Mouse (Mus musculus) right cerebral cortex, postnatal 14 days (tissue): ENCODE measurements around the gene Tmeff1.

ENCODE experiments used
- DNase-seq: peaks from one replicate; pipeline ENCODE4 v3.0.0; 2022

The Tmeff1 gene

DNA sequence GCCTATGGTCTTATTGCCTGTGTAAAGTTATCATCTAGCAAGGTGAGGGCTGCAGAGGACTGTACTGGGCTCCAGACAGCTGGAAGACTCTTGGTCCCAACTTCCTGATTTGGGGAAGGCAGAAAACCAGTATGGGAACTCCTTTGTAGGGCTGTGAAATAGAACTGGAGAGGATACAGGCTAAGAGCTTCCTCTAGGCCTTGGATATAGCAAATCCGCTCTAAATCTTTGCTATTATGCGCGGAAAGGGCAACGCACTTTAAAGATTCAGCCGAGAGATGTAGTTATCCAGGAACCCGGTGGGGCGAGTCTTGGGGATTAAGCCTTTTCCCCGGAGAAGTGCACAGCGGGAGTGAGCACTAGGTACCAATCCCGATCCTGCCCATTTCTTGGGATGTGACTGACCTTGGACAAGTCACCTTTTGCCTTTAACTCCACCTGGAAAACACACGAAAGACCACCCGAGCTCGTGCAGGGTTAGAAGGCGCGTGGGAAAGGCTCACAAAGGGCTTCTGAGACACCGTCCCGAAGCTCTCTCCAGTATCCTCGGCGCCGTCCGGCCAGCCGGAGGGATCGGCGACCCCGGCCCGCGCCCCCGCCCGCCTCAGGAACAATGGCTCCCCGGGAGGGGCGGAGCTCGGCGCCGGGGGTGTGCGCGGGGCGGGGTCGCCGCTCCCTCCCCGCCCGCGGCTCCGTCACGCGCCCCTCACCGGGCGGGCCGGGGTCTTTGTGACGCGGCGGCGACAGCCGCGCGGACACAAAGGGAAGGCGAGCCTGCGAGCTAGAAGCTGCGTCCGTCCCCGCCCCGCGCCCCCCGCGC, at the start of gene Tmeff1:
Gene Tmeff1, plus strand, starts transcription at position 754 of the 820 bp plus-strand sequence.
- peak; percentile 56 for DNase-seq

DNA sequence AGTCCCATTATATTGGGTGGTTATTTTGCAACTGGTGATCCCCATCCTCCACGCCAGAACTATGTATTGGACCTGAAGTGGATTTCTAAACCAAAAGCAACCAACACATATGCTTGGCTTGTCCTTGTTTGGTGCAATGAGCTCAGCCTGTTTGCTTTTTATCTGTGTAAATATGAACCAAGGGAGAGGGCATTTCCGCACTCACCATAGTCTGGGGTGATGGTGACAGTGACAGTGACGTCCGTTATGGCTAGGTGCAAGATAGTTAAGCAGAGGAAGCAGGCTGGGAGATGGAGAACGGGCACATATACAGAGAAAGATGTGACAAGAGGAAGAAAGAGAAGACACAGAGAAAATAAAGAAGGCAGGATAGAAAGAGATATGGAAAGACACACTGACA, 48.7 kb upstream of the Tmeff1 start:
- DNase-seq: no peak

DNA sequence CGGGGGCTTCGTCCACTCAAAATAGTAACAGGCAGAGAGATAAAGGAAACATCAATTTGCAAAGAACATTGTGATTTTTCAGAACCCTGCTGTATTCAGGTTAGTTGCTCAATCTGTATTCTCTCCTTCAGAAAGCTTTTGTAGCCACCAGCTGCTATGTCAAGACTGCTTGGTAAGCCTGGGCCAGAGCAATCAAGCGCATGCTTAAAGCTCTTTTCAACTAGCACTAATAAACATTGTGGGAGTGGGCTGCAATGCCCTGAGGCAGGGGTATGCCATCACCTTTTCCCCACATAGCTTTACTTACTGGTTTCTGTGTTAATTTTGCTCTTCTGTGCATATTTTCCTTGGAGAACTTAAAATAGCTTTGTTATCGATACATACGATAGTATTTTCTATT, 48.0 kb upstream of the Tmeff1 start:
- no peak for DNase-seq

DNA sequence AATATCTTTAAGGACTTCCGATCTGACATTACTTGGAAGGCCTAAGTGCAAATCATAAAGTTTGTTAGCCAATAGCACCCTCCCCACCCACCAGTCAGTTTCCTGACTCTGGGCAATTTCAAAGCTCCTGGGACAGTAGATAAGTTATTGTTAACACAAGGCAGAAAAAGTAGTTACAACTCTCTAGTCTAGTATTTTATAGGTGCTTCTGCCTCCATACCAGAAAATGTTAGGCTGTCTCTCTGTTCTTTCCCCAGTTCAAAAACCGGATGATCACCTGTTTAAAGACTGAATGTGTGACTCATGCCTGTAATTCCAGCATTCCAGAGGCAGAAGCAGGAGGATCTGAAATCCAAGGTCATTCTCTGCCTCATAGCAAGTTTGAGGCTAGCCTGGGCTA, 46.4 kb upstream of the Tmeff1 start:
- DNase-seq: no peak

DNA sequence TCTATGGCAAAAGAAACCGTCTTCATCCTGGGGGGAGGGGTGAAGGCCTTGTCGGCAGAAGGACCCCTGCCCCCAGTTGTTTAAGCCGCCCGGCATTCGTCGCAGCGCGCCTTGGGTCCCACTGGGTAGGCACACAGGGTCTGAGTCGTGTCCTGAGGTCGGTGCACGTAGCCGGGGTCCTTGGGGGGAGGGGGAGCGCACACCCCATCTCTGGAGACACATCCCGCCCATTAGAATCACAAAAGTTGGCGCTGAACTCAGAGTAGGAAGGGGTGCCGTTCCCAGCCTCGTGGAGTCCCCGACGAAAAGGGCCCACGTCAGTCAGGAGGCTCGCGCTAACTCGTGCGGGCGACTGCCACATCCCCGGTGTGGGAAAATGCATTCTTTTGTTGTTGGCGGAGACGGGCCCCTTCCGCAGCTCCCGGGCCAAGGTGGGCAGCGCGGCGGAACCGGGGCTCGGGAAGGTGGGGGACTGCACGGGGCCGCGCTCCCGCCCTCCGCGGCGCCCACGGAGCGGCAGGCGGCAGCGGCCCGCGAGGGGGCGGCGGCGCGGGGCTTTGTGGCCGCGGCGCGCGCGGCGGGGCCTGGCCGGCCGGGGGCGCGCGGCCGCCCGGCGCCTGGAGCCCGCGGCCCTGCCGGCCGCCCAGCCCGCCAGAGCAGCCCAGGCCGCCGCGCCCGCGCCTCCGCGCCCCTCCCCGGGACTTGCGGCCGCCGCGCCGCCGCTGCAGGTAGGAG, 45.0 kb upstream of the Tmeff1 start, which contains the start of gene Msantd3:
Gene Msantd3, plus strand, starts transcription at position 95 of the 735 bp plus-strand sequence.
- peak; percentile 41 for DNase-seq

DNA sequence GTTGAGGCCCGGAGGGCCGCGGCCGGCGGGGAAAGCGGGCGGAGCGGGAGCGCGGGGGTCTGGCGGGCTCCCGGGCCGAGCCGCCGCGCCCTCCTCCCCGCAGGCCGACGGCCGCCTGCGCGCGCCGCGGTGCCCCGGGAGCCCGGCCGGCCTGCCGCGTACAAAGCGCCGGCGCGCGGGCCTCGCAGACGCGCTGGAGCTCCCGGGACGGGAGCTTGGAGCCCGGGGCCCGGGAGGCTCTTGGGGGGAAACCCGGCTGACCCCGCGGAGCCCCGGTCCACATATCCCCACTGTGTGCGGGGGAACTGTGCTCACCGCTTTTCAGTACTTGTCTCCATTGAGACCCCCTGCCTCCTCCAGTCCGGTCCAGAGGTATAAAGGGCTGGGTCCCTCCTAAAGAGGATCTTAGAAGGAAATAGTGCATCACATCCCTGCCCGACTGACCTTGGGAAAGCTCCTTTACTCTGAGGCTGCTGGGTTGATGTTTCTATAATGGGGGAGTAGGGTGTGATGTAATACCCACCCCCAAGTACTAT, 44.3 kb upstream of the Tmeff1 start:
- peak; percentile 23 for DNase-seq

DNA sequence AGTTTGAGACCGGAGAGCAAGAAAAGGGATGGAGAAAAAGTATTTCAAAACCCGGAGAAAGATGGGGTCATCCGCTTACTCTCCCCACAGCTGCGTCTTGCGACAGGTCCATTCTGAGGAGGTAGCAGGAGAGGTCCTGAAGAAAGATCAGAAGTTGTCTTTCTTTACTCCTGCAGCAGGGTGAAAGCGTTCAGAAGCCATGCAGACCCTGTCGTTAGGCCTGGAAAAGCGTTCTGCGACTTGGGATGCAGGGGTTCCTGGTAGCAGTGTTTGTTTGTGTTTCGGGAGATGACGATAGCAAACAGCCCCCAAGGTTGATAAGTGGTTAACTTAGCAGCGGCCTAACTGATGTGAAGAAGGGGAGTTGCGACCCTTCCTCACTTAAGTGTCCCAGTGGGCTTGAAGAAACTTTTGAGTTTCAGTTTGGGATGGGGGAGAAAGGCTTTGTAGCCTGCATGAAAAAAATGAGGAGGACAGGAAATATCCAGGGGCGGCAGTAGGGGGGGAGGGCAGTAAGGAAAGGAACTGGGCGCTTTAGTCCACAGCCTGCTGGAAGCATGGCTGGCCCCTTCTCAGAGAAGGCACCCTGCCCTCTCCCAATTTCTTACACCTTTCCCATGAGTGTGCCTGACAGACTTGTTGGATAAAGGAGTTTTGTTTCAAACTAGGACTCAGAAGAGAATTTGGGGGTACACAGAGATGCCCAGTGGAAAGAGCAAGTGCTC, 43.3 kb upstream of the Tmeff1 start:
- no peak for DNase-seq

DNA sequence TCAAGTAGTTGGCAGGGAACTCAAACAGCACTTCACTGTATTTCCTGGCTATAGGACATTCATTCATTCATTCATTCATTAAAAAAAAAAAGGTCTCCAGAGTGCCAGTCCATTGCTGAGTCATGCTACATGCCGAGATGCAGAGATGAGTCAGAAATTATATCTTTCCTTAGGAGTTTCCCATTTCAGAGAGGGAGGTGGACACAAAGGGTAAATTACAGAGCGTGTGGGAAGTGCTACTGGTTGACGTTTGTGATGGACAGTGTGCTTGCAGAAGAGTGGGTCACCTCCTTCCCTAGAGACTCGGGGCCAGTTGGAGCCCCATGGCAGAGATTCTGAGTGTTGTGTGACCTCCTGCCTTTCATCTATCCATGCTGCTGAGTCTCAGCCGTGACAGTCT, 42.6 kb upstream of the Tmeff1 start:
- DNase-seq: no peak

DNA sequence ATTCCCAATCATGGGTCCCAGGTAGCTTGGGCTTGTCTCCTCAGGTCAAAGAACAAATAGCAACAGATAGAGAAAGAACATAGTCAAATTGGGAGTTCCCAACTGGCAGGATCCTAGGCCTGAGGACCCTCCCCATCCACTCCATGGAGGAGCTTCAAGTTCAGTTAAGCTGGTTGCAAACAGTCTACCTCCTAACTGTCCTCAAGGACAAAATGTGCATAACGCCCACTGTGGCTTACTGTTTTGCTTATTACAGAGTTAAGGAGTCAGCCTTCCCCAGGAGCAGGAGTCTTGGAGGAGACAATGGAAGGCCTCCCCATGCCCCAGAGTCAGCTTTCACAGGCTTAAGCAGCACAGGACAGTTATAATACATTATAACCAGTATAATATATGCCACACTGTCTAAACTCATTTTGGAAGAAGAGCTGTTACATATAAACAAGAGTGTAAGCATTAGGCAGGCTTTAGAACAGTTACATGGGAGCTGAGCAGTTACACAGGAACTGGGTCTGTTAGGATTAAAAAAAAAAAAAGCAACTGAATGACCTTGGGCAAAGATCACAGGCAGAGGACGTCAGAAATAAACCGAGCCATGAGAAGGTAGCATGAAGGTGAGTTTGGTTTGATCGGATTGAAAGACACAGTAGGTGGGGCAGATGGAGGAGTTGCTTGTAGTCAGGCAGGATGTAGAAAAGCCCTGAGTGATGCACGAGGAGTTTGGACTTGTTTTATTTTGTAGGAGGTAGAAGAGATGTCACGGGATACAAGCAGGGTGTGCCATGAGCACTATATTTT, 41.7 kb upstream of the Tmeff1 start:
- DNase-seq: no peak

DNA sequence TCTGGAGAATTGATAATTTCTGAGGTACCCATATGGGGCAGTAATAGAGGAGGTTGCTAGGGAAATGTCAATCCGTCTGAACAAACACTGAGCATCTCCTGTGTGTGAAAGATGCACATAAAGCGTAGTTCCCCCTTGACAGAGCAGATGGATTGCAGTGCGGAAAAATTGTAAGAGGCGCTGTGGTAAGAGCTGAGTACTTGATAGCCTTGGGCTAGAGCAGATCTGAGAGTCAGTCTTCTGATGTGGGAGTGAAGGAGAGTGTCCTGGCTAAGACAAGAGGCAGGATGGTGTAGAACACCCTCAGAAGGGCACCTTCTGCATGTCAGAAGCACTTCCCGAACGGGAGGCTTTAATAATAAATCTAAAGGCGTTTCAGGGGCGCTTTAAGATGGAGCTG, 40.8 kb upstream of the Tmeff1 start:
- no peak for DNase-seq

DNA sequence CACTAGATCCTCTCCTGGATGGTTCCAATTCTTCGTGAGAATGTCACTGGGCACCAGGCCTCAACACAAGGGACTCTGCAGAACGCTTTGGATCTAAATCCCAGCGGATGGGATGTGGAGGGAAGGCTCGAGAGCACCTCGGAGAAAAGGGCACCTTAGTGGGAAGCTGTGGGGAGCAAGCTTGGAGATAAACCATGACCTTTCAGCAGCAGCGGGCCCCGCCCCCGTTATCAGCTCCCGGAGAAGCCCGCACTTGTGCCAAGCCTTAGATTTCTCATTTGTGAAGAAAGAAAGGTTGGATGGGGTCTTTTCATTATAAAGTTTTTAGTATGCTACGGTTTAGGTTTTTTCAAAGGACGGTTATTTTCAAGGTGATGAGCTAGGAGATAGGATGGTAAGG, 39.0 kb upstream of the Tmeff1 start:
- DNase-seq: no peak

DNA sequence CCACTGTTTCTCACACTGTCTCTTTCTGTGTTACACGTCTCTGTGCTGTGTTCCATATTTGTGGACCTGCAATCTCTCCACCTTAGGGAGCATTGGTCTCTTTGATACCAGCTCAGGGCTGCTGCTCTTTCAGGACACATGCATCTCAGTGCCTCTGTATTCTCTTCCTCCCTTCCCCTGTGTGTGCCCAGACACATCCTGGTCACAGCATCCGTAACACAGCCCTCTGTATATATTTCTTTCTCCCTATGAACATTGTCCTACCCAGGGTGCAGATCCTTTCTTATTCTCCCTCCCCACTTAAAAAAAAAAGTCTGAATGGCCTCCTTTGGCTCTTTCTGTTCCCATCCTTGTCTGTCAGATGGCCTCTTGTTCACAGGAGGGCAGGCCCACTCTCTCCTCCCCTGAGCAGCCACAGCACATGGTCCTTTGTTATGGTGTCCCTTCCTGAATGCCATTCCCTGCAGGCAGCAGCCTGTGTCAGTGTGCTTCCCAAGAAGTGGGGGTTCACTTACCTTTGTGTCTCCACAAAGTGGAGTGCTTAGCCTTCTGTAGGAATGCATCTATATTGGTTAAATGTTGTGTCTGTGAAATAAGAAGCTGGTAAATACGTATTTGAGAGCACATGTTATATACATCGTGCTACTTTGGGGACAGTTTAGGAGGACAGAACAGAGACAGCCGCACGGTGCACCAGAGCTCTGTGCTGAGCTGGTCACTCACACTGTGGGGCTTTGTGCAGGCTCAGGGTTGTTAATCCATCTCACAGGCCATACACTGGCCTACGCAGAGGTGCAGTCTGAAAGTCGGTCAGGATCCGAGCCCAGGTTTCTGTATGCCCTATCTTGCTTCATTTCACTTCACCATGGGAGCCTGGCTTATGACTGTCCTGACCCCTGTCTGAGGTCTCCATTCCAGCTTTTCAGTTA, 38.1 kb upstream of the Tmeff1 start:
- no peak for DNase-seq

DNA sequence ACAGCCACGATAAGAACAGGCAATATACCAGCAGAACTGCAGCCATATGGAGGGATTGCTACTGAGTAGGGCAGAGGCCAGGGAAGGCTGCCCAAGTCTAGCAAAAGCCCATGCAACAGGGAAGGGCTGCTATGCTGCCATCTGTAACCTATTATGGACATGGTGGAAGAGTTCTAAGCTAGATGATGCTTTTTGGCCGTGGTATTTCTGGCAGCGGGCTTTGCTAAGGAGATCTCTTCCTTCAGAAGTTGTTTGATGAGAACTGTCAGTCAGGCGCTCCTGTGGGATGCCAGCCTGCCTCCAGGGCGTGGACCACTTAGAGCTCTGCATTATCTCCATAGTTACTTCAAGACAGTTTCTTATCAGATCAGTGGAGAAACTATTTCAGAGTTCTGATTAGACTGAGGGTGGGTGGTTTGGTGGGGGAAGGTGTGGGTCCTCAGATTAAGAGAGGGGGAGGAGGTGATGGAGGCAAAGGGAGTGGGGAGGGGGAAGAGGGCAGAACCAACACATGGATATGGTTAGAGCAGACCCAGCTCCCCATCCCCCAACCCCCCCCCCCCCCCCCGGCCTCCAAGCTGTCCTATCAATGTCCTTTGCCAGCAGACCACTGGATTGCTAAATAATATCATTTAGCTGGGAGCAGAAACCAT, 36.5 kb upstream of the Tmeff1 start:
- DNase-seq: no peak

DNA sequence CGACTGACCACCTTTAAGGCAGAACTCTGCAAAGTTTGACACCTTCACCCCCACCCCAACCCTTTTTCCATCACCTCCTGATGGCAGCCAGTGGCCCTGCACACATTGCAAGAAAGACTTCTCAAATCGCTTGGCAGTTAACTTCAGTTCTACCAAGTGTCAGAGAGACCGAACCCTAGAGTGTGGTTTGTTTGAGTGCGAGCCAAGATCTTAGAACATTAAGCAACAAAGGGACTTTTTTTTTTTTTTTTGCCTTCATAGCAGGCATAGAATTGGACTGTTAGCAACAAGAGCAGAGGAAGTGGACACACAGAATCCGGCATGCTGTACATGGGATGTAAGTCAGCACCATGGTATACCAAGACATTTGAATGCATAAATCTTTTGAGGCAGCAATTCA, 35.3 kb upstream of the Tmeff1 start:
- no peak for DNase-seq

DNA sequence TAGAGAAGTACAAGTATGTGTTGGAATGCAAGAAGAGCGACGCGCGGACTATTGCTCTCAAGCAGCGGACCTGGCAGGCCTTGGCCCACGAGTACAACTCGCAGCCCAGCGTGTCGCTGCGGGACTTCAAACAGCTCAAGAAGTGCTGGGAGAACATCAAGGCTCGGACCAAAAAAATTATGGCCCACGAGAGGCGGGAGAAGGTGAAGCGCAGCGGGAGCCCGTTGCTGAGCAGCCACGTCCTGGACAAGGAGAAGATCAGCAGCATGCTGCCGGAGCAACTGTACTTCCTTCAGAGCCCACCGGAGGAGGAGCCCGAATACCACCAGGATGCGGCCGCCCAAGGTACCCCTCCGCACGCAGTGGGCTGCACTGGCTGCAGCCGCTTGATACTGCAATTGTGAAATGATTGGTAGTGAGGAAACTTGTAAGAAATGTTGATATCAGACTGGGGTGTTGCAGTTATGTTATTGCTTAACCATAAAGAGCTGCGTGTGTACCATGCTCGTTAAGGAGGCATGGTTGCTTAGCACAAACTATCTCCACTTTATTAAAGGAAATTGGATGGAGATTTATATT, 32.4 kb upstream of the Tmeff1 start:
- DNase-seq: no peak

DNA sequence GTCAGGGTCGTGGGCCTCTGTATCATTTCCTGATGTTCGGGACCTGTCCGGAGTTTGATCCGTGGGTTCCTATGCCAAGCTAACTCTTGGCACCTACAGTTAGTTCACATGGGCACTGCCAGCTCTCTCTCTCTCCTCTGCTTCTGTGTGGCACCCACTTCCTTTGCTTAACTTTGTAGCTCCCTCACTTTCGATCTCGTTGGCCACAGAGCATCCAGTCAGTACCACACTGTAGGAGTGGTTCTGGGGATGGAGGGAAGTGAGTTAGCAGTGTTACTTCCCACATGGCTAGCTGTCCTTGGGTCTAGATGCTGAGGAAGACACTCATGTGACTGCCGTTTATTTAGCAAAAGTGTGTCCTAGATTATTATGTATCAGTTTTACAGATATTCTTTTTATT, 30.8 kb upstream of the Tmeff1 start:
- DNase-seq: no peak

DNA sequence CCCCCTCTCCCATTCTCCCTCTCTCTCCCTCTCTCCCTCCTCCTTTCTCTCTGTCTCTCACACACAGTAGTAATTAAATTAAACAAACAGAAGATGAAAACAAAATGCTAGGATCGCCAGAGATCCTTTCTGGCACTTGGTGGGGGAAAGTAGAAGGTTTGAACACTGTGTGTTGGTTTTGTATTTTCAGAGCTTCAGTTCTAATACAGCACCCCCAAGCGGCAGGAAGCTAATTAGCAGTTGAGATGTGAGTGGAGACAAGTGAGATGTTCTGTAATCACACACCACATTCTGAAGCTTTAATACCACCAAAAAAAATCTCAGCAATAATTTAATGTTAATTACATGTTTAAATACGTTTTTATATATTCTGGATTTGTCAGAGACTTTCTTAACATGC, 29.2 kb upstream of the Tmeff1 start:
- peak; percentile 52 for DNase-seq

DNA sequence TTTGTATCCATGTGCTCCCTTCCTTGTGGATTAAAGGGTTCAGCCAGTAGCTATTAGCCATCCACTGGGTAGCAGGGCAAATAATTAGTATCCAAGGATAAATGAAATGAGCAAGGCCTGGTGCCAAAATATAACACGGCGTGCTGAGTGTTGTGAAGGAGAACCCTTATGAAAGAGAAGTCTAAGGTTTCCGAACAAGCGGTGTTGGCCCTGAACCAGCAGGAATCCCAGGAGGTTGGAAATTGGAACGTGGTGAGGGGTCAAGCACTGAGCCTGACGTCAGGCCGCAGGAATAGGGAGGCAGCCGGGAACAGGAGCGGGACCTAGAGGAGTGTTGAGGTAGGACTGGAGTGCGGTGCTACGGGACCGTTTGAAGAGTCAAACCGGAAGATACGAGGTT, 25.3 kb upstream of the Tmeff1 start:
- no peak for DNase-seq

DNA sequence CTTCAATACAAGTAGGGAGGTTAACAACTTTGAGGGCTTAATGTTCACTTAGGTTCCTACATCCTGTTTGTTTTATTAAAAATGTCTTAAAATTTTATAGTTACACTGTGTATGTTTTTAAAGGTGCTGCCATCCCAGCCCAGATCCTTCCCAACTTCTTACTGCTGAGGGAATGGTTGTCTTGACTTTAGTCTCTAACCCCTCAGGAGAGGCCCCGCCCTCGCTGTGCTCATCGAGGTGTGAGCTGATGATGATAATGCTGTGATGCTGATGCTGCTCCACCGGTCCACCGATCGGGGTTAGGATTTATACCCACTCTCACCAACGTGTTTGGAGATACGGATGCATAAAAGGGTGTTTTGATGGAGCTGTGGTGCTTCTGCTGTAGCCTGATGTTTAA, 23.1 kb upstream of the Tmeff1 start:
- no peak for DNase-seq

DNA sequence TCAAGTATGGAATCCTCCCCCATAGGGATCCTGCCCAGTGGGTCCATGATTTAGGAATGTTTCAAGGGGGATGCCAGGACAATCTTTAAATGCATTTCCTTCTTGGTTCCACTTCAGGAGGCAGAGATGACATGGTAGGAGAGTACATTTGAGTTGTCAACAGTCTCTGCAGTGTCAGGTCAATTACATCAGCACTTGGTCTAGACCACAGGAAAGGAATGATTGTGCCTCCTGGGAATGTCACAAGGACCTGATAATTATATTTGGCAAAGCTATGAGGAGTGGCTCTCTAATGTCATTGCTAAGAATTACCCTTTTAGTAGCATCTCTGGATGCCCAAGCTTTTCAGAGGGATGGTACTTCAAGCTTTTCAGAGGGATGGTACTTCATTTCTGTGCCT, 20.0 kb upstream of the Tmeff1 start:
- DNase-seq: no peak

DNA sequence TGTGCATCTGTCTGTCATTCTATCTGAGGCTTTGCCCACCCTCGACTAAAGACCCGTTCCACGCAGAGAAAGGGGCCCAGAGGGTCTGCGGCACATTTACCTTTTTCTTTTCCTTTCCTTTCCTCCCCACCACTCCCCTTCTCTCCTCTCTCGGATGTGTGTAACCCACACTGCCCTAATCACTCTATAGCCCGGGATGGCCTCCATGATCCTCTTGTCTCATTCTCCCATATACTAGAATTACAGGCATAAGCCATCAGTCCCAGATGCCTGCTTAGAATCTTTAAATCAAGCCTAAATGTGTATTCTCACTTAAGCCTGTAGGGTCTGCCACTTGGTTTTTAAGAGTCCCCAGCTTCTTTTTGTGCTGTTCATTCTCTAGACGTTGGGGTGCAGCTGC, 8.6 kb upstream of the Tmeff1 start:
- no peak for DNase-seq
